Mouse (Mus musculus) hindbrain, embryonic 10.5 days (tissue): ENCODE measurements at regions not wholly inside any gene's neighbourhood (a gene's known extent, or its start where the extent isn't known, plus 50 kb on each side); places are given as distances from the start of the nearest gene placed in this dataset.

Source experiments
- DNase-seq: peaks from one replicate; pipeline ENCODE4 v3.0.0-alpha.2; 2017; ENCODE audit warnings: low spot score
- H3K27ac ChIP-seq: fragments of 300-500 bp; sonication (generic); 2 replicates; pipeline ENCODE4 v1.5.1; 2016; ENCODE audit warnings: mild to moderate bottlenecking, moderate library complexity
- H3K27me3 ChIP-seq: fragments of 300-500 bp; sonication (generic); 2 replicates; pipeline ENCODE4 v1.6.1; 2016; ENCODE audit warnings: mild to moderate bottlenecking; ENCODE audit not compliant: poor library complexity, insufficient read depth, severe bottlenecking
- H3K36me3 ChIP-seq: fragments of 300-500 bp; sonication (generic); 2 replicates; pipeline ENCODE4 v1.6.1; 2016; ENCODE audit warnings: mild to moderate bottlenecking, moderate library complexity
- H3K4me1 ChIP-seq: fragments of 300-500 bp; sonication (generic); replicated peaks from 2 replicates; pipeline ENCODE4 v1.6.1; 2016; ENCODE audit warnings: mild to moderate bottlenecking
- H3K4me3 ChIP-seq: fragments of 300-500 bp; sonication (generic); 2 replicates; pipeline ENCODE4 v1.5.1; 2016; ENCODE audit warnings: mild to moderate bottlenecking, moderate library complexity
- H3K9me3 ChIP-seq: fragments of 300-500 bp; sonication (generic); 2 replicates; pipeline ENCODE4 v1.6.1; 2016; ENCODE audit warnings: mild to moderate bottlenecking, moderate library complexity
- WGBS: fragments of 180-500 bp; shearing (Covaris S2); methylation state at CpG from one replicate; pipeline ENCODE4 v1.1.7; 2016; 5-methylcytosine and 5-hydroxymethylcytosine counted together

- no peak overlapping the region for H3K27ac ChIP-seq
- 0 out of 2 replicates have a peak, but pooled peaks cover 3% of the 10 kb centered on the region for H3K9me3 ChIP-seq
- 78% methylated on average over 2 of the region's 2 CpGs for WGBS
- H3K27me3 ChIP-seq, result no peaks in the 10 kb centered on the region
- DNase-seq, result no peak
- H3K36me3 ChIP-seq, result no peaks in the 10 kb centered on the region
- H3K4me1 ChIP-seq, result no peaks in the 10 kb centered on the region
- no peak overlapping the region for H3K4me3 ChIP-seq
Observed at GRCm38 (mm10) chr10:68606848-68607247, 65.2 kb upstream of the Cabcoco1 start.

DNA sequence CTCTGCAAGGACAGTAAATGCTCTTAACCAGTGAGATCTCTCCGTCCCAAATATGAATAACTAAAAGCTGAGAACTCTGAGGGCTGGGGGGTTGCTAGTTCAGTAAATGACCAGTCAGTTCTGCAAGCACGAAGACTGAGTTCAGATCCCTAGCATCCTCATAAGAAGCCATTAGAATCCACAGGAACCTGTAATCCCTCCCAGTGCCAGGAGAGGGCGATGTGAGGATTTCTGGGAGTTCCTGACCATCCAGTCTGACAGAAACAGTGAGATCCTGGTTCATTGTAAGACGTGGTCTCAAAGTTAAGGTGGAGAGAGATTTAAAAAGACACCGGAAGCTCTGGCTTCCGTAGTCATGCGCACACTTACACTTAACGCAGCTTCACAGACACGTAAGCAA, 70.2 kb upstream of the Cabcoco1 start:
- DNase-seq, result peak; percentile 20
- no peaks in the 10 kb centered on the region for H3K36me3 ChIP-seq
- no peaks in the 10 kb centered on the region for H3K4me1 ChIP-seq
- no peak overlapping the region for H3K4me3 ChIP-seq
- WGBS, result 79% methylated on average over 9 of the region's 9 CpGs
- H3K9me3 ChIP-seq, result no peaks in the 10 kb centered on the region
- H3K27ac ChIP-seq, result no peak overlapping the region
- no peaks in the 10 kb centered on the region for H3K27me3 ChIP-seq

- H3K36me3 ChIP-seq, result no peaks in the 10 kb centered on the region
Observed at GRCm38 (mm10) chr10:68612727-68613126, 71.0 kb upstream of the Cabcoco1 start.

DNA sequence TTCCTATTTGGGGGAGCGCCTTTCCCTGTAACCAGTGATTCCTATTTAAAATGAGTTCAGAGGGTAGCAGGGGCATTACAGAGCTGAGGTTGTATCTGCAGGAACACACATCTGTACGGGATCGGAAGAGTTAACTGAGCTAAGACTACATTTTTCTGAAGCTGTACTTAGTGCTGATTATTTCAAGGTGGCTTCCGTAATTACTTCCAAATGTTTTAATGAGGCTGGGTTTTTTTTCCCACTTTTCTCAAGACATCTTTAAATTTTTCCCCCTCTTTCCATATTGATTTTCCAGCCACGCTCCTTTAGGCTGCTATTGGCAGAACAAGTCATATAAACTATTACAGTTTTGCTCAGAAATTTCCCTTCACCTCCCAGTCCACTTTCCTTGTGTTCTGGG, 82.1 kb upstream of the Cabcoco1 start:
- Histone ChIP-seq H3K27me3 (no peaks in the 10 kb centered on the region), H3K9me3 (no peaks in the 10 kb centered on the region), H3K4me1 (no peaks in the 10 kb centered on the region), H3K27ac (no peak overlapping the region), H3K4me3 (no peak overlapping the region), H3K36me3 (no peaks in the 10 kb centered on the region)
- DNase-seq, result no peak
- 89% methylated on average over 5 of the region's 5 CpGs for WGBS

More at GRCm38 (mm10) chr10:68612727-68613126, 71.0 kb upstream of the Cabcoco1 start:
- DNase-seq, result no peak
- WGBS, result 82% methylated on average over 3 of the region's 3 CpGs
- Histone ChIP-seq H3K4me1 (no peaks in the 10 kb centered on the region), H3K27ac (no peak overlapping the region), H3K9me3 (no peaks in the 10 kb centered on the region), H3K27me3 (no peaks in the 10 kb centered on the region), H3K4me3 (no peak overlapping the region)

DNA sequence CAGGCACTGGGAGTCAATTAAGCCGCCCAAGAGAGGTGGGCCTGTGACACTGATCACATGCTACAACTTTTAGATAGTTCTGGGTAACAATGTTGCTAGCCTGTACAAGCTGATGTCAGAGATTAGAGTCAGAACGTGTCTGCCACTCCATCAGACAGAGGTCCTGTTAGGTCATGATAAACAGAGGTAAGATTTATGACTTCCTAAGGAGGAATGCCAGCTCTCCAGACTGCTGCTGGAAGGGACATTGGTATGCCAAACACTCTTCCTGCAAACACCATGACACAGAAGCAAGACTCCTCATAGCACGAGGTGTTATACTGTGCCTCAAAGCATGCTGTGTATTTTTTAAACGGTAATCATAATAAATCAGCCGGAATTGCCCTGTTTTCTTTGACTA, 83.6 kb upstream of the Cabcoco1 start:
- WGBS, result 78% methylated on average over 5 of the region's 5 CpGs

GRCm38 (mm10) chr10:68625752-68626151, 84.1 kb upstream of the Cabcoco1 start:
- no peaks in the 10 kb centered on the region for H3K36me3 ChIP-seq
- H3K9me3 ChIP-seq, result no peaks in the 10 kb centered on the region
- no peaks in the 10 kb centered on the region for H3K27me3 ChIP-seq
- H3K4me1 ChIP-seq, result no peaks in the 10 kb centered on the region
- WGBS, result 42% methylated on average over 2 of the region's 2 CpGs
- no peak overlapping the region for H3K4me3 ChIP-seq
- no peak for DNase-seq
- H3K27ac ChIP-seq, result no peak overlapping the region

More for the DNA sequence above, 83.6 kb upstream of the Cabcoco1 start:
- H3K4me1 ChIP-seq, result no peaks in the 10 kb centered on the region
- no peak for DNase-seq
- no peak overlapping the region for H3K4me3 ChIP-seq
- no peak overlapping the region for H3K27ac ChIP-seq
- H3K9me3 ChIP-seq, result no peaks in the 10 kb centered on the region
- no peaks in the 10 kb centered on the region for H3K36me3 ChIP-seq
- no peaks in the 10 kb centered on the region for H3K27me3 ChIP-seq

GRCm38 (mm10) chr10:68629486-68629885, 87.8 kb upstream of the Cabcoco1 start:
- 91% methylated on average over 2 of the region's 2 CpGs for WGBS
- no peak for DNase-seq
- no peak overlapping the region for H3K27ac ChIP-seq

GRCm38 (mm10) chr10:68633180-68633579, 90.3 kb upstream of the Tmem26 start:
- 92% methylated on average over 5 of the region's 5 CpGs for WGBS
- Histone ChIP-seq H3K27me3 (no peaks in the 10 kb centered on the region), H3K27ac (no peak overlapping the region), H3K4me3 (no peak overlapping the region), H3K36me3 (no peaks in the 10 kb centered on the region), H3K4me1 (no peaks in the 10 kb centered on the region), H3K9me3 (no peaks in the 10 kb centered on the region)
- DNase-seq, result no peak

More at GRCm38 (mm10) chr10:68629486-68629885, 87.8 kb upstream of the Cabcoco1 start:
- H3K4me1 ChIP-seq, result no peaks in the 10 kb centered on the region
- no peaks in the 10 kb centered on the region for H3K27me3 ChIP-seq
- no peaks in the 10 kb centered on the region for H3K9me3 ChIP-seq
- H3K4me3 ChIP-seq, result no peak overlapping the region
- no peaks in the 10 kb centered on the region for H3K36me3 ChIP-seq

GRCm38 (mm10) chr10:68652700-68653099, 70.7 kb upstream of the Tmem26 start:
- H3K4me3 ChIP-seq, result no peak overlapping the region
- no peaks in the 10 kb centered on the region for H3K36me3 ChIP-seq
- 88% methylated on average over 5 of the region's 5 CpGs for WGBS

GRCm38 (mm10) chr10:68655491-68655890, 68.0 kb upstream of the Tmem26 start:
- no peak for DNase-seq
- Histone ChIP-seq H3K36me3 (no peaks in the 10 kb centered on the region), H3K4me3 (no peak overlapping the region), H3K4me1 (no peaks in the 10 kb centered on the region), H3K27ac (no peak overlapping the region), H3K9me3 (no peaks in the 10 kb centered on the region), H3K27me3 (no peaks in the 10 kb centered on the region)
- 88% methylated on average over 2 of the region's 2 CpGs for WGBS

More at GRCm38 (mm10) chr10:68652700-68653099, 70.7 kb upstream of the Tmem26 start:
- no peak overlapping the region for H3K27ac ChIP-seq
- no peaks in the 10 kb centered on the region for H3K4me1 ChIP-seq
- DNase-seq, result no peak
- H3K9me3 ChIP-seq, result no peaks in the 10 kb centered on the region
- H3K27me3 ChIP-seq, result no peaks in the 10 kb centered on the region

- DNase-seq, result no peak
- Histone ChIP-seq H3K4me1 (no peaks in the 10 kb centered on the region), H3K9me3 (no peaks in the 10 kb centered on the region), H3K4me3 (no peak overlapping the region), H3K36me3 (no peaks in the 10 kb centered on the region), H3K27me3 (no peaks in the 10 kb centered on the region), H3K27ac (no peak overlapping the region)
- 89% methylated on average over 3 of the region's 3 CpGs for WGBS
Observed at GRCm38 (mm10) chr10:68666094-68666493, 57.4 kb upstream of the Tmem26 start.

- WGBS, result 92% methylated on average over 6 of the region's 6 CpGs
- no peak for DNase-seq
- H3K27me3 ChIP-seq, result no peaks in the 10 kb centered on the region
- H3K4me3 ChIP-seq, result no peak overlapping the region
- H3K27ac ChIP-seq, result no peak overlapping the region
- no peaks in the 10 kb centered on the region for H3K9me3 ChIP-seq
- H3K36me3 ChIP-seq, result no peaks in the 10 kb centered on the region
- H3K4me1 ChIP-seq, result no peaks in the 10 kb centered on the region
Observed at GRCm38 (mm10) chr10:68669330-68669729, 54.1 kb upstream of the Tmem26 start.

DNA sequence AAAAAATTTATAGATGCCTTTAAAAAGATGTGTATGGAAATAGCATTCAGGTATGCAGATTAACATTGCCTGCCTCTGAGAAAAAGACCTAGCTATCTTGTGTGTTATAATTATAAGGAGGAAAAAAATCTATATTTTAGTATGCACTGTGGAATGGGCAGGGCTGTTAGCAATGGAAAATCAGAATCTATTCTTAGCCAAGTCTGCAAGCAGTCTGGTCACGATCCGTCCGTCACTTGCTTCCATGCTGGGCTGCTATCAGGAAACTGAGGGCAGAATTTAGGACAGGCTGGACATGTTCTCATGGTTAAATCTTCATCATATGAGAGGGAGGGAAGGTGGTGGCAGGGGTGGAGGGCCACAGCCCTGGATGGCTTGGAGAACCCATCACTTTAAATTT, 53.5 kb upstream of the Tmem26 start:
- no peak for DNase-seq
- Histone ChIP-seq H3K27me3 (no peaks in the 10 kb centered on the region), H3K4me3 (no peak overlapping the region), H3K4me1 (no peaks in the 10 kb centered on the region), H3K27ac (no peak overlapping the region), H3K9me3 (no peaks in the 10 kb centered on the region), H3K36me3 (no peaks in the 10 kb centered on the region)
- 71% methylated on average over 3 of the region's 3 CpGs for WGBS

DNA sequence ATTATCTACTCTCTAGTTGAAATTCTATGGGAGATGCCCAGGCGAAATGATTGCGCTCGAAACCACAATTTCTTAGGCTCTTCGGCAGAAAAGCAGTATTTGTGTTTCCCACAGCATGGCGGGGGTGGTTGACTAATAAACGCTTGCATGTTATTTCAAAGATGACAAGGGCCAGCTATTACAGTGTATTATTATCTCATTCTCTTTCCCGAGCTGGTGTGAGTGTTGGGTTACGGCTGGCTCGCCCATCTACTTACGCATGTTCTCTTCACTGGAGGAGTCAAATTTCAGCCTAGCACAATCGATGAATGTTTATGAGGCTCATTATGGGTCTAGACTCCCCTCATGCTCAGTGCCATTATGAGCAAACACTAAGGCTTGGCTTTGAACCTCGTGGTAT, 51.2 kb upstream of the Tmem26 start:
- DNase-seq, result no peak
- Histone ChIP-seq H3K27ac (no peak overlapping the region), H3K9me3 (no peaks in the 10 kb centered on the region), H3K36me3 (no peaks in the 10 kb centered on the region), H3K27me3 (no peaks in the 10 kb centered on the region), H3K4me1 (no peaks in the 10 kb centered on the region), H3K4me3 (no peak overlapping the region)
- WGBS, result 82% methylated on average over 12 of the region's 12 CpGs
